Mouse (Mus musculus) lung, postnatal 10 days (tissue): Measurements from ENCODE around the gene Esyt1.
"Not testable (repeated sequence)": the region's sequence is repeated elsewhere in the genome, so short reads cannot be mapped to it uniquely, and the experiment has no call there.

Source experiments
- DNase-seq: peaks from one replicate; pipeline ENCODE4 v3.0.0; 2021

Esyt1 gene

GRCm38 (mm10) chr10:128503532-128503931 is 22.1 kb downstream of the Esyt1 start:
- DNase-seq = no peak

- no peak for DNase-seq
Measured at GRCm38 (mm10) chr10:128502341-128502740, 23.3 kb downstream of the Esyt1 start.

DNA sequence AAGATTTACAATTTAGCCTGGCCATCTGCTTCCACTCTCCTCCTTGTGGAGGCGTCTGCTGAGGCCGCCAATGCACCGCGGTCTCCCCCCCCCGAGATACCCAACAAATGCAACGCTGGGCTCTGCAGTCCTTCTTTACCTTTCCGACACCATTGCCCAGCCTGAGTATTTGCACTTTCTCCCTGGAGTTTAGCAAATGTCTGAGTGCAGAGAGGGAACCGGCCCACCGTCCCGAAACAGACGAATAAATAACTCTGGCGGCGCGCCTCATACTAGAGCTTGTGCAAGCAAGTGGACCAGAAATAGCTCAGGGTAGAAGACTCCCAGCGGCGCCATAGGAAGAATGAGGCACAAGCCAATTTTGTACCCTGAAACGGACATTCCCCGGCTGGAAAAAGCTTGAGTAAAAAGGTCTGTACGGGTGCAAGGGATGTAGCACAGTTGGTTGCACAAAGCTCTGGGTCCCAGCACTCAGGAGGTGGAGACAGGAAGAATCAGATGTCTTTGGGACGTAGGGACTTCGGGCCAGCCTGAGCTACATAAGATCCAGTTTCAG is 26.5 kb downstream of the Esyt1 start:
- DNase-seq = peak; percentile 77

GRCm38 (mm10) chr10:128498590-128498989 is 27.1 kb downstream of the Esyt1 start, which contains the start of gene Myl6b:
TSS of gene Myl6b (minus strand) at chr10:128498685.
- peak; percentile 98 for DNase-seq

DNA sequence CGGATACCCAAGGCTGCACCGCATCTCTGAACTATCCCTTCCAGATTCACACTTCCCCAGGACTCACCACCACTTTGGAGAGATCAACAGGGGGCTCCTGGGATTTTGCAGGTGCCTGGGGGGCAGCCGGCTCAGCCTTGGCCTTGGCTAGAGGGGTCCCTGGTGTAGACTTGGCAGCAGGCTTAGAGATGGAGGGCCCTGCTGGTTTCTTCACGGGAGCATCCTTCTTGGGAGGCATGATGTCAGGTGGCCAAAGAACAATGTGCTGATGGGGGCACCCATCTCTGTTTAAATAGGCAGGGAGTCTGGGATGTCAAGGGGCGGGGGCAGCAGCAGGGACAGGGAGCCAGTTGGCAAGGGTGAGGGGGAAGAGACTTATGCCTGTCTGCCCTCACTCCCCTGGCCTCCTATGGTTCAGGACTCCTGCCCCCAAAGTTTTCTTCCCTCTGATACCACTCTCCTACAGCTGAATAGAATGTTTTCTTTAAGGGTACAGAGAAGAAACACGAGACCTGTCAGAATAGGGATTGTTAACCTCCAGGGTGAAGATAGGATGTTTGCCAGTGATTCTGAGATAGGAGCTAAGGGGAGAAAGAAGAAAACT is 28.4 kb downstream of the Esyt1 start:
- DNase-seq = no peak

GRCm38 (mm10) chr10:128496509-128497077 is 29.1 kb downstream of the Esyt1 start:
- DNase-seq = no peak

- no peak for DNase-seq
Measured at GRCm38 (mm10) chr10:128495903-128496302, 29.8 kb downstream of the Esyt1 start.

- DNase-seq = no peak
Measured at GRCm38 (mm10) chr10:128495270-128495669, 30.4 kb downstream of the Esyt1 start.

DNA sequence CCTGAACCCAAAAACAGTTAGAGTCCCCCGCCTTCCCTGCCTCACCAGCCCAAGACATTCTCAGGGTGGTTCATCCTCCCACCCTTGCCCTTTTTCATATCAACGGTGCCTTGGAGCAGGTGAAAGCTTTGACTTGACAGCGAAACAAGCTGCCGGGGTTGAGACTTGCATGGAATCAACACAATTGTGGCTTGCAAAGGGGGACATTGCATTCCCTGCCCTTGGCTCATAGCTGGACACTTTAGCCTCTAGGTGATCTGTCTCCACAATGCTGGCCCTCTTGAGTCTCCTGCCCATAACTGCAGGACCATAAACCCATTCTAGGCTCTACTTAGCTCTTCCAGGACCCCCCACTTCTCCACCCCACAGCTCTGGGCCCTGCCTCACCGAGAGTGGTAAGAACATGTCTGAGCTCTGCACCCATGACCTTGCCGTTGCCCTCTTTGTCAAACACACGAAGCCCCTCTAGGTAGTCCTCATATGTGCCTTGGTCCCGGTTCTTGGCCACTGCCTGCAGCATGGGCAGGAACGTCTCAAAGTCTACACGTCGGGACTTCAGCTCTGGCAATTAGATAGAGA is 30.9 kb downstream of the Esyt1 start:
- no peak for DNase-seq

DNA sequence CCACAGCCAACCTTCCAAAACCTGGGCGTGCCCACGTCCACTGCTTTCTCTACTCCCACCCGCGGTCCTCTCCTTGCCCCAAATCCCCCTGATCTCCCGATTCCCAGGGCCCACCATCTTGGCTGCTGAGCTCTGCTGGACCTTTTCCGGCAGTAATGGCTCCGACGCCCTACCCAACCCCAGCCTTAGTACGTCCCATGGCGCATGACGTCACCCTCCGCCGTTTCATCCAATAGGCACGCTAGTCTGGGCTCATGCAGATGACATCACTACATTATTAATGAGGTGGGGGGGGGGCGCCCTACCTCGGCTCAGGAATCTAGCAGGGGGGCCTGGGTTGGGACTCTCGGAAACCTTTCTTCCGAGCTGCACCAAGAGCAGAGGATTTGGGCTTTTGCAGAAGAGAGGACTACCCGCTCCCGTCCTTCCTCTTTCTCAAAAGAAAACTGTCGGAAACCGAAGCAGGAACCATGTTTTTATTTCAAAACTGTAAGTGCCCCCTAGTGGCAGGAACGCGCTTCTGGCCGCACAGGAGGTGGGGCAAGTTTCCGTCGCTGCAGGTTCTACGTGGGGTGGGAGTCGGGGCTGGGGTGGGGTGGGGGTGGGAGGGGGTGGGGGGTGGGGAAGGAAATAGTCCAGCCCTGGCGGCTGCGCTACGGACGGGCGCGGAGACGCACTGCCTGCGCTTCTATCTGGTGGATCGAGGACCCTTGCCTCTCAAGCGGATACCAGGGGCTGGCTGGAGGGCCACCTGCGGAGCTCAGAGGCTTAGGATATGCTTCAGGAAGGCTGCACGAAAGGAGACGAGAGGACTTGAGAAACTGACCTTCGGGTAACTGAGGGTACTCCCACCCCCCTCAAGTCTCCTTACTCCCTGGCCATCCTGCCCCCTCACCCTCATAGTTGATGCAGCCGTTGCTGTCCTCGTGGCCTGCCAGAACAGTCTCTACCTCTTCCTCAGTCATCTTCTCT is 31.7 kb downstream of the Esyt1 start, which contains the start of gene Myl6:
Myl6 (minus strand) TSS at position 451 of the 972 bp plus-strand sequence.
- peak; percentile 99 for DNase-seq

DNA sequence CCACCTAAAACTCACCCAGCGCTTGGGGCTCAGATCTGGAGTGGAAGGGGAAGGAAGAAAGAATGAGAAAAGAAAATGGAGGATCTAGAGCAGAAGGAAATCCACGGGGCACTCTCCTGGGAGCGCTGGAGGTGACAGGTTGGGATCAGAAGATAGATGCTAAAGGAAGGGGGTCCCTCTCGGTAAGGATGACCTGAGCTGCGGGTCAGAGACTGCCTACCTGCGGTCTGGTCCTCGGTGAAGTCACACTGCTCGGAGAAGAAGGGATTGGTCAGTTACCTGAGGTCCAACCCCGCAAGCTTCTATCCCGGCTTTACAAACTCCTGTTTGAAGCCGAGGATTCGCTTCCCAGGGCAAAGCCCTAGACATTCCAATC is 32.4 kb downstream of the Esyt1 start:
- DNase-seq = no peak

GRCm38 (mm10) chr10:128492633-128493311 is 32.9 kb downstream of the Esyt1 start:
- peak; percentile 86 for DNase-seq

DNA sequence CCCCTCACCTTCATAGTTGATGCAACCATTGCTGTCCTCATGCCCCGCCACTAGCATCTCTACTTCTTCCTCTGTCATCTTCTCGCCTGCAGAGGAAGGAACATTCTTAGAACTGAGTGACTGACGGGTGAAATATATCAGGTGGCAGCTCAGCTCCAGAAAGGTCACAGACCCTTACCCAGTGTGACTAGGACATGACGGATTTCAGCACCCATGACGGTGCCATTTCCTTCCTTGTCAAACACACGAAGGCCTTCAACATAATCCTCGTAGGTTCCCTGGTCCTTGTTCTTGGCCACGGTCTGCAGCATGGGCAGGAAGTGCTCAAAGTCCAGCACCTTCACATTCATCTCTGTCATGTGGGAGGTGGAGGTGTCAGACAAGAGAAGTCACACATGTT is 33.6 kb downstream of the Esyt1 start:
- not testable (repeated sequence) for DNase-seq

GRCm38 (mm10) chr10:128491495-128491894 is 34.2 kb downstream of the Esyt1 start:
- peak; percentile 67 for DNase-seq

DNA sequence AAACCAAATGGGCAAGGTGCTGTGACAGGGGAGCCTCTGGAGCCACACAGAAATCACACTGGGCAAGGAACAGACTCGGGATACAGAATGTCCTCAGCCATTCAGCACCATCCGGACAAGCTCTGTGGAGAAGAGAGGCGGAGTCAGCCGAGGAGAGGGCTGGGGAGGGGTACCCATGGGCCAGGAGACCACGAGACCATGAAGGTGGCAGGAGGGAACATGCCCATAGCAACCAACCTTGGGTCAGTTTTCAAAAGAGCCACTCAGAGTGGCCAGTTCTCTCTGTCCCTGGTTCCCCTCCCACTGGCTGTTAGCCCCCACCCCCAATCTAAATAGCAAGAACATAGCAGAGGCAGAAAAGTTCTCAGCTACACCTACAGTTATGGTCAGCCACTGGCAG is 34.8 kb downstream of the Esyt1 start:
- no peak for DNase-seq

DNA sequence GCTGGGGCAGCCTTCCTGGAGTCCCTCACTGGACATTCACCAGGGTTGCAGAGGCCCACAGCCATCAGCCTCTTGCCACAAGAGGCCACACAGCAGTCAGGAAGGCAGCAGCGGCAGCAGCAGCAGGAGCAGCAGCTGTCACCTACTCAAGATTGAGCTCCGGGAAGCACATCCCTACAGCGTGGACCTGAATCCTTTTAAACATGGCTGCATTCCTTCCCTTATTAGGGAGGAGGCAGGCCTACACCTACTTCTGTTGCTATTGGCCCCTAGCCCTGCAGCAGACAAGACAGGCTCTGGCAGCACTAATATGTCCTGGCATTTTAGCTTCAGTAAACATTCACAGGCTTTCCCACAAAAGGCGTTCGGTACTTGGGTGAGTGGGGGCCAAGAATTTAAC is 35.4 kb downstream of the Esyt1 start:
- DNase-seq = no peak

- DNase-seq = no peak
Measured at GRCm38 (mm10) chr10:128489785-128490184, 35.9 kb downstream of the Esyt1 start.

DNA sequence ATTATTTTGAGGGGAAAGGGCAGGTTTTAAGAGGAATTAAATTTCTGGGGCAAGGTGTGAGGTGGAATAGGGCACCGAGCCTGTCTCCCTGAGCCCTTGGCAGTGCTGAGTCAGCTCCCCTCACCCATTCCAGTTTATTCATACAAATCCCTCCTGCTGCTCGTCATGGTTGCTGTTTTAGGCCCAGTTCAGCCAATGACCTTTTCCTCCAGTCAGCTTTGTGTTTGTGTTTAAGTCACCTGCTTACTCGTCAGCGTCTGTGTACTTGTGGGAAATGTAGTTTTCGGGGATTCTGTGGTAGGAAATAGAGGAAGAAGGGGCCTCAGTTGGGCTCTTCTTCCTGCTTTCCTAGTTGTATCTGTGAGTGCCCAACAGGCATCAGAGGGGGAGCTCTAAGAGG is 36.3 kb downstream of the Esyt1 start:
- DNase-seq = peak; percentile 41

DNA sequence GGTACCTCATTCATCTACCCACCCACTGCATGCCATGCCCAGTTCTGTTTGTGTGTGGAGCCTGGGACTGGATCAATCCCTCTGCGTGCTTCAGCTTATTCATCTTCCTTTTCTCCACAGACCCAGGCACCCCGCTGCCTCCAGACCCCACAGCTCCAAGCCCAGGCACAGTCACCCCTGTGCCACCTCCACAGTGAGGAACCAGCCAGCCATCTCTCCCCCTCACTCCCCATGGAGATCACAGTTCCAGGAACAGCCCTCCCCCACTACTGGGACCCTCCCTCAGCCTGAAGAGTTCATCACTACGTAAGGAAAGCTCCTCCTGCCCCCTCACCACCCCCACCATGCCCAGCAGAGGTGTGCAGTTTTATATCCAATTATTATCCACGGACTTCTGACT is 36.9 kb downstream of the Esyt1 start:
- DNase-seq = no peak

DNA sequence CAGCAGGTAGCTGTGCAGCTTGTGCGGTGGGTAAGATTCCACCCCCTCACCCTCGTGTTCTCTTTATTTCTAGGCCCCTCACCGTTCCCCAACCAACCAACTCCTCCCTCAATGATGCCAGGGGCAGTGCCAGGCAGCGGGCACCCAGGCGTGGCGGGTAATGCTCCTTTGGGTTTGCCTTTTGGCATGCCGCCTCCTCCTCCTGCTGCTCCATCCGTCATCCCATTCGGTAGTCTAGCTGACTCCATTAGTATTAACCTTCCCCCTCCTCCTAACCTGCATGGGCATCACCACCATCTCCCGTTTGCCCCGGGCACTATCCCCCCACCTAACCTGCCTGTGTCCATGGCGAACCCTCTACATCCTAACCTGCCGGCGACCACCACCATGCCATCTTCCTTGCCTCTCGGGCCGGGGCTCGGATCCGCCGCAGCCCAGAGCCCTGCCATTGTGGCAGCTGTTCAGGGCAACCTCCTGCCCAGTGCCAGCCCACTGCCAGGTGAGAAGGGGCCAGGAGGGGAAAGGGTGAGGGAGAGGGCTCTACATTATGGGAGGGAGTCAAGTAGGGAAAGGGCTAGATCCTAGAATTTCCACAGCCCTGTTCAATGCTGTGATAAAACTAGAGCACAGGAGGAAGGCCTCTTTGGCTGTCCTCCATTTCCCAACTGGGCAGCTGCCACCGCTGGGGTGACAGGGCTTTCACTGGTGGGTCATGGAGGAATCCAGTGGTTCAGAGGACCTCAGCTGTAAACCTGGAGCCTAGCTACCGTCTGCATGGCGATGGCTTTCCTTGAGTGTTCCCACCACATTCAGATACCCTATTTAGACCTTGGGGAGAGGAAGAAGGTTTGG is 37.6 kb downstream of the Esyt1 start:
- DNase-seq = no peak

DNA sequence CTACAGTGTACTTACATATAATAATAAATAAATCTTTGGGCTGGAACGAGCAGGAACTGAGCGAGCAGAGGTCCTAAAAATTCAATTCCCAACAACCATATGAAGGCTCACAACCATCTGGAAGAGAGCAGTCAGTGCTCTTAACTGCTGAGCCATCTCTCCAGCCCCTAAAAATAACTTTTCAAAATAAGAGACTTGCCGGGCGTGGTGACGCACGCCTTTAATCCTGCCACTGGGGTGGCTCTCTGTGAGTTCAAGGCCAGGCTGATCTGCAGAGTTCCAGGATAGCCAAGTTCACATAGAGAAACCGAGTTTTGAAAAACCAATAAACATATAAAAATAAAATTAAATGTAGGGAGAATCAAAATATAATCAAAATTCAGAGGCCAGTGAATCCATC is 39.3 kb downstream of the Esyt1 start:
- no peak for DNase-seq
